Mouse (Mus musculus) hindlimb bud, embryonic 11.5 days (tissue): ENCODE results near the gene Nptx1.
A peak's percentile ranks its signal among the peaks of the same experiment; 100 is the strongest.

Source experiments
- DNase-seq: peaks from one replicate; pipeline ENCODE4 v3.0.0-alpha.2; 2012; ENCODE audit warnings: low read depth, low spot score; ENCODE audit errors: extremely low spot score

Nptx1 gene

DNA sequence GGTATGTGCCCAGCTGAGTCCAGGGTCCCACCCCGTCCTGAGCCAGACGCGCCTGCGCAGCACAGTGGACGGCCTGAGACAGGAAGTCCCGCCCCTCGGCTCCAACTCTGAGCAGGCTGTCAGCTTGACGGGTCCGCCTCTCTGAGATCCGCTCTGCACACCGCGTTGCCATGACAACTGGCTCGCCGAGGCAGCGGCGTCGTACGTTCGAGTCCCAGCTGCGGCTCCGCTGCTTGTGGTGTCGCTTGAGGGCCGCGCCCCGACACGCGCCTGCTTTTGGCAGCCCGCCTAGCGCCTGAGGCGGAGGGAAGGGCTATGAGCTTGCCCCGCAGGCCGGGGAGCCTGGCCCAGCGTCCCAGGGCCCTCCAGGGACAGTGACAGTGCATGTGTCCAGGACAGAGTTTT is 23.0 kb downstream of the Nptx1 start:
- DNase-seq = peak; percentile 63

DNA sequence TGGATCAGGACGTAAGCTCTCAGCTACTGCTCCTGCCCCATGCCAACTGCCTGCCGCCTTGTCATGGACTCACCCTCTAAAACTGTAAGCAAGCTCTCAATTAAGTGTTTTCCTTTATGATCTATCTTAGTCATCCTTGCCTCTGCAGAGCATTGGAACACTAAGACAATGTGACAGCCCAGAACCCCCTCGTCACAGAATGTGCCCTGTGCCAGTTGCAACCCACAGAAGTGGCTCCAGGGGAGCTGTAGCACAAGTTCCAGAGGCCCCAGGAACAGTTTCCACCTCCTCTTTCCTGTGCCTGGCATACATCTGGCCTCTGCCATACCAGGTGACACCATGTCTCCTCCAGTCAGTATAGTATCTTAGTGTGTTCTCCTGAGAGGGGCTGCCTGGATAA is 24.2 kb downstream of the Nptx1 start:
- no peak for DNase-seq

GRCm38 (mm10) chr11:119522779-119523178 is 24.8 kb downstream of the Nptx1 start:
- no peak for DNase-seq

DNA sequence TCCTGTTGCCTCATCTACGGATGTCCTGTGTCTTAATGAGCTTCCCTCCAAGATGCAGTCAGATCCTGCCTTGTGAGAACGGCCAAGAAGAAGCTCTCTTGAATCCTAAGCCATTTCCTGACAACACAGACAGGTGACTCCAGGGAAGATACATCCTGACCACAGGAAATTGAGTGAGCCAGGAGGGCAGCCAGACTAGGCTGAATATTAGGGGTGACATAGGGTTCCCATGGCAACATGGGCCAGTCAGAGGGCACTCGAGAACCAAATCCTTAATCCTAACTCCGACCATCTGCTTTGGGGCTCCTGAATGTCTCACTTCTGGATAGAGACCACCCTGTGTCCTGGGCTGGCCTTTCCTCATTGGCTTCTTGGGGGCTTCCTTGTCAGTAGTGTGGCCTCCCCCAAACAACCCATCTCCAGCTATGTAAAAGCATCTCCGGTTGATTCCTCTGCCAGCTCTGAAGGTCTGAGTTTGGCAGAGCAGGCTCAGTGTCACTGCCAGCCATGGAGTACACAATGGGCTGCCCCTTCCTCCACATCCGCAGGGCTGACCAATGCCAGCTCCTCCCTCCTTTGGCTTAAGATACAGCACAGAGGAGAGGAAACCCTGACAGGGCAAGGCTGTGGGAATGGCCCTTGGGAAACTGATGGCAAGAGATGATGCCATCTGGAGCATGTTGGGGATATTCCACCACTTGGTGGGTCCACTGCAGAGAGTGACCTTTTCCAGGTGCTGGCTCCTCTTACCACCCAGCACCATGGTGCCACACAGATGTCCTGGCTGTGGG is 25.4 kb downstream of the Nptx1 start:
- DNase-seq = no peak

- no peak for DNase-seq
Measured at GRCm38 (mm10) chr11:119520713-119521063, 26.9 kb downstream of the Nptx1 start.

GRCm38 (mm10) chr11:119520005-119520712 is 27.4 kb downstream of the Nptx1 start:
- no peak for DNase-seq

GRCm38 (mm10) chr11:119519387-119519786 is 28.2 kb downstream of the Nptx1 start:
- DNase-seq = no peak

- no peak for DNase-seq
Measured at GRCm38 (mm10) chr11:119516677-119517361, 30.7 kb downstream of the Nptx1 start.

DNA sequence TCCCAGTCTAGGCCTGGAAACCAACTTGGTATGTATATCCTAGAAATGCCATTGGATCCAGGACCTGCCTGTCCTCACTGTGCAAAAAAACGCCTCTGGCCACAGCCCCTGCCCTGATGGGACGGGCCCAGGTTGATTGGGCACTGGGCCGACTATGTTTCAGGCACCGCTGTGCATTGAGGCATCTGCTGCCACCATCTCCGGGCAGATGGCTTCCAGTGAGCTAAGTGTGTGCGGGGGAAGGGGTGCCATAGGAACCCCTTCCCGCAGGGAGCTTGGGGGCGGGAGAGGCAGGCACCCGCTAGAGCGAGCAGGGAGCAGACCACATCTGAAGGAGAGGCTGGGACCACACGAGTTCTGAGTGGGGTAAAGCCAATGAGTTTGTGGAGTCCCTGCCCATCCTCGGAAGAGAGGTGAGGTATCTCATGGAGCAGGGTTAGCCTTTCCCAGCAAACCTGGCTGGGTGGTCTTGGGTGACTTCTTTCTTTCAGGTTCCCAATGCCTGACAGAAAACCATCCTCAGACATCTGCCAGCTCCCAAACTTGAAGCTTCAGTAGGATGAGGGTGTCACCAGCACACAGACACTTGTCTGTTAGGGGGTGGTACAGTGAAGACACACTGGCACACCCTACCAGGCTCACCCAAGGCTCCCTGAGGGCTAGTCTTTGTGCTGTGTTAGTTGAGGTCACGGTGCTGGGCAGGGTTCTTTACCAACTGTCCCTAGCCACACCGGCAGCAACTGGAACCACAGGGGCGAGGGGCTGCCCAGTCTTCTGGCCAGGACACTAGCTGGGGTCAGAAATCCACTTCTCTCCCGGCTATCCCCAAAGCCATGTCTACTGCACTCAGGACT is 31.5 kb downstream of the Nptx1 start:
- no peak for DNase-seq

GRCm38 (mm10) chr11:119514967-119515636 is 32.5 kb downstream of the Nptx1 start:
- DNase-seq = no peak

- DNase-seq = no peak
Measured at GRCm38 (mm10) chr11:119514108-119514860, 33.3 kb downstream of the Nptx1 start.

DNA sequence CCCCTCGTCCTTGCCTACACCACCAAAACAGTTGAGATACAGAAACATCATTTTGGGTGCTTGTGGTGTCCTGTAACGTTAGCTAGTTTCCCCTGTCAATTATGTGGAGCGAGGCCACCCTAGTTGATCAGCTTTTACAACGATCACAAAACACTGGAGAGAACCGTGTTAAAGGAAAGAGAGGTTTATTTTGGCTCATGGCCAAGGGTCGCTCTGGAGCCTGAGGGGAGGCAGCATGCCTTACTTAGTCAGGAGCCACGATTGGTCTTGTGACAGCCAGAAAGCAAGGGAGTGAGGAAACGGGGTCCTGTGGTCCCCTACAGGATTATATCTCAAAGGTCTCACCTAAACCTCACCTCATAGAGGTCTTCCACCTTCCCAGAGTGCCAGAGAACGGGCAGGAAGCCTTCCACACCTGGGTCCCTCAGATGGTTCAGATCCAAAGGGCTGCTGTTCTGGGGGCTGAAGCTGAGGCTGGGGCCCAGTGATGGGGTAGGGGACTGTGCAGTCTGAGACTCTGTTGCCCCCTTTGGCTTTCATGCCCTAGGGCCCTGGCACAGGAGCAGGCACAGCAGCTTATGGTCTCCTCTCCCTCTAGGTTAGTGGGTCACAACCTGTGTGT is 34.4 kb downstream of the Nptx1 start:
- DNase-seq = no peak

DNA sequence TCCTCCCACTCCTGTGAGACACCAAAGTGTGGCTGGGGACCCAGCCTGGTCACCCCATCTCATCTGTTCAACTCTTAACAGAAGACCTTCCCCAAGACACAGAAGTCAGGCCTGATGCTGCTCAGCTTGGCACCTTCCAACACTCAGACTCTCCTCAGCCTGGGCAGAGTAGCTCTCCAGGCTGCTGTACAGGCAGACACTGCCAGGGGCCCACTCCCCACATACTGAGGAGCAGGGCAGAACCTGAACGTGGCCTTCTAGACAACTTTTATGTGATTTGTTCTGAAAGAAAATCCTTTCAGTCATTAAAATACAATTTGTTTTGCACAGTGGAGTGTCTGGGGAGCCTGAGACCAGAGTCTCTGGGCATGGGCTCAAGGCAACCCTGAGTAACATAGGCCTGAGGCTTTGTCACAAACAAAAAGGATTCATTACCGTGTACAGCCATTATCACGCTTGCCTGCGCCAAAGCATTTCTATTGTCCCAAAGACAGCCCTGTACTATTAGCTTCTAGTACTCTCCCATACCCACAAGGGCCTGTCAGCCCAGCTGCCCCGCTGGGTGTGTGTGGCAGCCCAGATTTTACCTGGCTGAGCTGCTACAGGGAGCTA is 38.3 kb downstream of the Nptx1 start:
- DNase-seq = no peak

DNA sequence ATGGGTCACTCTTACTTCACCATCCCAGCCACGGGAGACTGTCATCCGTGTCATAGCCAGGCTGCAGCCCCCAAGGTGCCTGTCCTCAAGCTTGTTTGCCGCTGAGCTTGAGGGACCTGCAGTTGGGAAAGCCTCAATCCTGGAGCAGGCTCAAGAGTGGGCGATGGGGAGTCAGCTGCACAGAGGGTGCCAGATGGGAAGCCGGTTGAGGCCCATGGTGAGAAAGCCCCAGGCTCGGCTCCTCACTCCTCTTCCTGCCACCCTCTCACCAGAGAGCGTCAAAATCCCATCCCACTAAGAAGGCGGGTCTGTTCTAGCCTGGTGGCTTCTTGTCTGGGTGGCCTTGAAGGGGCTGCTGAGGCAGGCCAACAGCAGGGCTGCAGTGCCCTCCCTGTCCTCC is 39.8 kb downstream of the Nptx1 start:
- no peak for DNase-seq

GRCm38 (mm10) chr11:119506386-119506785 is 41.2 kb downstream of the Nptx1 start:
- DNase-seq = no peak

GRCm38 (mm10) chr11:119503675-119504074 is 43.9 kb downstream of the Nptx1 start:
- DNase-seq = no peak

DNA sequence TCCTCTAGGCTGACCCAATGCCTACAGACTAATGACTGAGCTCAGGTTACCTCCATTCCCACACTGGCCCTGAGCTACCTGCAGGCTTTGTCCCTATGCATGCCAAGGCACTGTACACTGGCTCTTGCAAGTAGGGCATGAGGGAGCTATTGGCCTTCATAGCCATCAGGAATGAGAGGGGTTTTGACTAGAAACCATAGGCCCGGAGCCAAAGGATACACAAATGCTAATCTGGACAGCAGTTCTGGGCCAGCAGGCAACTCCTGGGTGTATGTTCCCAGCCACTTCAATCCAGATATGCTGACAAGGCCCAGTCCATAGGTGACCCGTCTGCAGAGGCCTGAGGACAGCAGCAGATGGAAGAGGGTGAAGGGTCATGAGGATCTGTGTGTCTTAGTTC is 47.5 kb downstream of the Nptx1 start:
- DNase-seq = no peak

GRCm38 (mm10) chr11:119499297-119499696 is 48.3 kb downstream of the Nptx1 start:
- DNase-seq = no peak

- no peak for DNase-seq
Measured at GRCm38 (mm10) chr11:119497451-119497850, 50.1 kb downstream of the Nptx1 start.
